Mouse (Mus musculus) brown adipose tissue, adult 24 weeks (tissue): Measurements from ENCODE around the gene Pla2g6. TPM values are rescaled to one million over a fixed set of nuclear protein-coding genes. Genes with fewer than 3 reads are reported as not detected.

Experiments used
- H3K27ac ChIP-seq: fragments of 200-500 bp; replicated peaks from 2 replicates; pipeline ENCODE4 v1.5.1; 2012; ENCODE audit warnings: low read depth, mild to moderate bottlenecking, low read length
- H3K4me1 ChIP-seq: fragments of 200-500 bp; 2 replicates; pipeline ENCODE4 v1.6.1; 2012; ENCODE audit warnings: low read length, mixed read lengths; ENCODE audit not compliant: control insufficient read depth, insufficient read depth, insufficient read length
- H3K4me3 ChIP-seq: fragments of 200-500 bp; 2 replicates; pipeline ENCODE4 v1.5.1; 2012; ENCODE audit warnings: low read depth, mild to moderate bottlenecking, low read length, moderate library complexity; ENCODE audit not compliant: insufficient read depth
- polyA plus RNA-seq: library from polyadenylated mRNA; stranded (reverse); fragments of >200 nt; gene quantifications from 2 replicates; pipeline ENCODE4 v1.2.4, GENCODE M21; 2012; ENCODE audit not compliant: missing spikeins, insufficient read depth, insufficient read length

The Pla2g6 gene
- polyA plus RNA-seq, 1 experiment: 13.4 TPM

- peak overlapping the region; percentile 25; the same call in 1 of the 2 replicates for H3K27ac ChIP-seq
- peaks cover 20% of the 10 kb centered on the region for H3K4me1 ChIP-seq
- peak overlapping the region; percentile 64 for H3K4me3 ChIP-seq
Observed at GRCm38 (mm10) chr15:79357036-79357911, 29.1 kb upstream of the Pla2g6 start.

DNA sequence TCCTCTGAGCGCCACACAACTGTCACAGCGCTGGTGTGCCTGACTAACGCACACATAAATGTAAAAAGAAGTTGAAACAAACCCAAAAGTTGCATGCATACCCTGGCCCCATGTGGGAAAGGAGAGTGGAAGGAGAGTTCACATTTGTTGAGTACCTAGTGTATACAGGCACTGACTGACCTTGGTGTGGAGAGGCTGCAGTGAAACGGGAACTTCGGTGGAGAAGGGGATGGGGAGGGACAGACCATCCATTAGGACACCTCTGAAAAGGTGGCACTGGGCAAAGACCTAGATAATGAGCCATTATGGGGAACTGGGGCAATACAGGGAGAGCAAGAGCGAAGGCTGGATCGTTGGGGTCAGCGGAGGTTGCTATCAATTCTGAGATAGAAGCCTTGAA is 28.3 kb upstream of the Pla2g6 start:
- peaks cover 20% of the 10 kb centered on the region for H3K4me1 ChIP-seq
- H3K4me3 ChIP-seq: peak overlapping the region; percentile 64
- H3K27ac ChIP-seq: no peak overlapping the region

GRCm38 (mm10) chr15:79354619-79355018 is 26.4 kb upstream of the Pla2g6 start:
- Histone ChIP-seq H3K27ac (no peak overlapping the region), H3K4me3 (no peak overlapping the region), H3K4me1 (peaks cover 21% of the 10 kb centered on the region)

- H3K4me1 ChIP-seq: peaks cover 21% of the 10 kb centered on the region
- no peak overlapping the region for H3K4me3 ChIP-seq
- H3K27ac ChIP-seq: no peak overlapping the region
Observed at GRCm38 (mm10) chr15:79353690-79354305, 25.6 kb upstream of the Pla2g6 start.

DNA sequence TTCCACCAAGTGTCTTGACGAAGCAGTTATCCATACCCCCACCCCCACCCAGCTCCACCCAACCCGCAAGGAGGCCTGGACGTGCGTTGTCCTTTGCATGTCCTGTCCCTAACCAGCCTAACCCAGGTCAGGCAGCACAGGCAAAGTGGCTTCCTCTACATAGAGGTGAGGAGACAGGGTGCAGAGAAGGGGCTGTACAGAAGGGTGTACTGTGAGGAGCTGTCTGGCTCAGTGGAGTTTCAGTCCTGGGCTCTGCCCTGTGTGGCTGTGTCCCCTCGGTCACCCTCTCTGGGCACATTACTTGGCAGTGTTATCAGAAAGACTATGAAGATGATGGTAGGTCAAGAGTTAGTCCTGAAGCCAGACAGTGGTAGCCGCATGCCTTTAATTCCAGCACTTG is 24.3 kb upstream of the Pla2g6 start:
- H3K27ac ChIP-seq: no peak overlapping the region
- H3K4me1 ChIP-seq: peaks cover 27% of the 10 kb centered on the region

DNA sequence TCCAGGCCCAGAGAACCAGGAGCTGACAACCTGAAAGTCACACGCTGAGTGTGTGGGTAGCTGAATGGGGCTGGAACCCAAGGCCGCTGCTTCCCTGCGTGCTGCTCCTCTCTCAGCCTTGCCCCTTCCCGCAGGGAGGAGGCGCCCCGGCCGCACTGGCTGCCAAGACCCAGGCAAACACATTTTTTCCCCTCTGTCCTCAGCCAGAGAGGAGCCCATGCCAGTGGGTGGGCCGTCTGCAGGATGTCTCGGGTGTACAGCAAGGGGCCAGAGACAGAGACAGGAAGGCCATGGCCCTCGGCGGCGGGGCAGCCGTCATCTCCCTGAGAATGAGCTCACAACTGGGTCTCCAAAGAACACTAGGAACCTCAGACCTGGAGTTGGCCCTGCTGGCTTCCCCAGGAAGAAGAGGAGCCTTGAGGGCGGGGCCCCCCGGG is 23.2 kb upstream of the Pla2g6 start:
- Histone ChIP-seq H3K4me1 (peaks cover 16% of the 10 kb centered on the region), H3K27ac (peak overlapping the region; percentile 53), H3K4me3 (no peak overlapping the region)

More for the DNA sequence above, 24.3 kb upstream of the Pla2g6 start:
- H3K4me3 ChIP-seq: no peak overlapping the region

DNA sequence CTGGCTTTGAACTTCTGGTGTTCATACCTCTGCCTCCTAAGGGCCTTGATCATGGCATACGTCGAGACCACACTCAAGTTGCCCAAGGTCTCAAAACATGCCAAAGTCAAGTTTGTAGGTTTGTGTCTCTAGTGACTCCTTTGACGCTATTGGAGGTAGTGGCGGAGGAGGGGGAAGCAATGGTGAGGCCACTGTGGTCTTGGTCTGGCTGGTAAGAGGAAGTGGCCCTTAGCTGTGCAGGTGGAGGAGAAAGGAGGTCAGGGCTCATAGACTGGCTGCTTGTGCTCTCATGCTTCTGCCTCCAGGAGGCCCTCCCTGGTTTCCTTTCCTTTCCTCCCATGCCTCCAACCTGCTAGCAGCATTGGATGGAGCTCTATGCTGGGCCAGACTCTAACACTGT is 22.7 kb upstream of the Pla2g6 start:
- H3K4me1 ChIP-seq: peaks cover 15% of the 10 kb centered on the region
- H3K4me3 ChIP-seq: no peak overlapping the region
- peak overlapping the region; percentile 53 for H3K27ac ChIP-seq

GRCm38 (mm10) chr15:79348651-79349050 is 20.5 kb upstream of the Pla2g6 start:
- H3K27ac ChIP-seq: 0 out of 2 replicates have a peak overlapping the region, but pooled peaks have one; percentile 14

DNA sequence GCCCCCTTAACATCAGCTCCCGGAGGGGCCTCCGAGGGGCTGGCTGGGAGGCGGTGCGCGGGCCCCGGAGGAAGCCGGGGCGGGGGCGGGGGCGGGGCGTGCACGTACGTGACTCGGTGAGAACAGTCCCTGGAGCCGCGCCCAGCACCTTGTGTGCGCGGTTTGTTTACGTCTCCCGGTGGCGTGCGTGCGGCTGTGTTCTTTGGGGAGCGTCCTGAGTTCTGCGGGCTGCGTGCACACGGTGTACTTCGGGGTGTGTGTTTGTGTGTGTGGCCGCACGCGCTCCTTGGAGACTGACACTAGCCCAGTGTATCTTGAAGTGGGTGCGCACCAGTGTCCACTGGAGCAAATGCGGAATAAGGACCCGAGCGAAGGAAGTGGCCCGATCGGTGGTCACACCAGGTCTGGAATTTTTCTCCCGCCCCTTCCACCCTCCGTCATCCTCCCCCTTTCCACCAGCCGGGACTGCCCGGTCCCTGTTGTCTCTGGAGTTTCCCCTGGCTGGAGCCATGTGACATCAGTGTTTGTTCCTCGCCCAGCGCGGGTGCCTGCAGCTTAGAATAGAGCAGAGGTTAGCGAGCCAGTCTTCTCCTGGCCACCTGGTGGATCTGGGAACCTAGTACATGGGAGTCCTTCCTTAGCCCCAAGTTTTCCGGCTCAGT is 19.8 kb upstream of the Pla2g6 start:
- Histone ChIP-seq H3K4me3 (peak overlapping the region; percentile 85), H3K27ac (peak overlapping the region; percentile 77), H3K4me1 (peaks cover 10% of the 10 kb centered on the region)

More at GRCm38 (mm10) chr15:79348651-79349050, 20.5 kb upstream of the Pla2g6 start:
- Histone ChIP-seq H3K4me1 (peaks cover 12% of the 10 kb centered on the region), H3K4me3 (peak overlapping the region; percentile 85)

DNA sequence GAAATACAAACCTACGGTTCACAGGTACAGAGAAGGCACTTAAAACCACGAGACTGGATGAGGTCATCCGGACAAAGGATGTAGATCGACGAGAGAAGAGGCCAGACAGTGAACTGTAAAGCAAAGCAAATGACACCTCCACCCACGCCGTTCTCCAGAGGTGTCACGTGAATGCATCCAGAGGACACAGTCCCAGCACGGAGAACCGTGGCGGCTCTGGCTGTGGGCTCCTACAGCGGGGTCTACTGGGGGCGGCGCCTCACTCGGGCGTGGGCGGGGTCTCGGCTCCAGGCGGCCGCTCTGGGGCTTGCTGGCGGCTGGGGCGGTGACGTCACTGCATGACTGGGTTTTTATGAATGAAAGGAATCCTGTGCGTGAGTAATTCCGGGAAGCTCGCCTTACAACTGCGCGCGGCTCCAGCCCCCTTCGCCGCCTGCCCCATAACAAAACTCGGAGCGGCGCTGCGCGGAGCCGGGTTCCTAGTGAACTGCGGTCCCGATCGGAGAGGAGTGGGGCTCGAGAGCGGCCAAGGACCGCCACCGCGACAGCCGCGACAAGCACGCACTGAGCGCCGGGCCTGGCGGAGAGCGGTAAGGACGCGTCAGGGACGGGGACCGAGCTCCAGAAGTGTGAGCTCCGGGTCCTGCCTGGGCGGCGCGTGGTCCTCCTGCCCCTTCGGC is 19.1 kb upstream of the Pla2g6 start:
- Histone ChIP-seq H3K4me1 (peaks cover 13% of the 10 kb centered on the region), H3K27ac (peak overlapping the region; percentile 77), H3K4me3 (peak overlapping the region; percentile 85)

DNA sequence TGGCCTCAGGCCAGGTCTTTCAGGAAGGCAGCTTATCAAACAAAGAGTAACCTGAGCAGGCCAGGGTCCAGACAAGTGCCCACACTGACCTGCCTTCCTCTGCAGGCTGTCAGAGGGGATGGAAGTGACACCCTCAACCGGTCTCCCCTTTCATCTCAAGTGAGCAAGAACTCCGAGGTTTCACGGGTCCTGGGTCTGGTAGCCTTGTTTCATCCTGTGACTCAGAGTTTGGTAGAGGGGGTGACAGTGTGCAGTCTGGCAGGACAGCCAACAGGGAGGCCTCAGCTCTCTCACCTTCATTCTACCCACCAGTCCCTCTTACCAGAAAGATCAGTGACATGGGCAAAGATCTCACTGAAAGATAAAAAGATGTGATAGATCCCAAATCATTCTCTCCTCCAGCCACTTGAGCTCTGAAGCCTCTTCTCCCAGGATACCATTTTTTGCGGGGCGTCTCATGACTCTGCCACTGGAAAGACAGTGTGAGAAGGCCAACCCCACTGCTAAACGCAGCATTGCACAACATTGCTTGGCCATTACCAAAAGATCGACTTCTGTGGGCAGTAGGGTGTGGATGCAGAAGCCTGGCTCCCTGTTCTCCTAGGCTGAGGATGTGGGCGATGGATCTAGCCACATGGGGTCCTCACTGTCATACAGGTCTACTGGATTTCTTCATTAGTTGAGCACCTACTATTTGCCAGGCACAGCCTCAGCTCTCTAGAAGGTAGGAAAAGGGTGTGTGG is 18.0 kb upstream of the Pla2g6 start, which contains the start of gene Maff:
Gene Maff (plus strand): TSS at position 571 of the 743 bp plus-strand sequence.
- peaks cover 11% of the 10 kb centered on the region for H3K4me1 ChIP-seq
- peak within 1 kb of the TSS; percentile 77 for H3K27ac ChIP-seq
- peak within 1 kb of the TSS; percentile 85 for H3K4me3 ChIP-seq

DNA sequence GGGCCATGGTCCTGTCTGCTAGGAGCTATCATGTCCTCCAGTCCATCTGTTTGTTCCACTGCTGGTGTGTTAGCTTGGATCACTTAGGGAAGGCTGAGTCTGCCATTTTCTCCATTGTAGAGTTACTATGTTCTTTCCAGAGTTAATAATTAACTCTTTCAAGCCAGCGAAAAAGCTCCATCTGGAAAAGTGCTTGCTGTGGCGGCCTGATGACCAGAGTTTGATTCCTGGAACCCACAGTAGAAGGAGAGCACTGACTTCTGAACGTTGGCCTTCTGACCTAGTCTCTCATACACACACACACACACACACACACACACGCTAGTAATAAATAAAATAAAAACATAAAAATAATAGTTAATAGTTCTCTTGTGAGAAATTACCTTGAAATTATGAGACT is 16.4 kb upstream of the Pla2g6 start:
- Histone ChIP-seq H3K4me3 (no peak overlapping the region), H3K27ac (no peak overlapping the region), H3K4me1 (peaks cover 9% of the 10 kb centered on the region; the same call in 1 of the 2 replicates)

DNA sequence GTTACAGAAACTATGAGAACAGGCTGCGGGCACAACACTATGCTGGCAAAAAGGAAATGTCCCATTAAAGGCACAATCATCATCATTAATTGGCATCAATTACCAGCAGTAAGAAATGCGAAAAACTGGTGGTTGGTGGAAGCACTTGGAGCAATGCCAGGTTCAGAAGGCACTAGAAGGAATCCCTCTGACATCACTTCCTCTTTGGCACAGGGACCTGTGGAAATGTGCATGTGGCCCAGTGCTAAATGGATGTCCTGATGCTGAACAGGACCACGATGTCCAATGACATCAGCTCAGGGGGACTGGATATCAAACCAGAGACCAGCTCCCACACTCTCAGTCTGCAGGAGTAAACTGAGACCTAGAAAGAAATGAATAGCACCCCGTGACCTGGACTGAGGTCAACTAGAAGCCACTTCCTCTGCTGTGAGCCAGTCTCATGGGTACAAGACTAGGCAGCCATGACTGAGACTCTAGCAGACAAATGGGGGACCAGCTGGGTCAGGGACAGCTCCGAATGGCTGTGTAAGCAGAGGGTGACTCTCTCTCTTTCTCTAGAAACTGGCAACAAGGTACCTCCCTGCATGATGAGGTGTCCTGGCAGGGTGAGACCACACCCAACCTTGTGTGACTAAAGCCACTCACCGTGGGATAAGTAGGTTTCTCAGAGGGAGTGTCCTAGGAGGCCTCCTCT is 14.6 kb upstream of the Pla2g6 start:
- 0 out of 2 replicates have a peak, but pooled peaks cover 3% of the 10 kb centered on the region for H3K4me1 ChIP-seq
- no peak overlapping the region for H3K4me3 ChIP-seq
- H3K27ac ChIP-seq: no peak overlapping the region
